Mouse (Mus musculus) spleen, adult 18-20 months (tissue): ENCODE results near the gene Dusp23.
A peak's percentile ranks its signal among the peaks of the same experiment; 100 is the strongest.

Experiments used
- DNase-seq, 2 experiments: peaks; one replicate each; pipeline ENCODE4 v3.0.0; 2022; ENCODE audit warnings: mixed read lengths in 2 of 2

Gene Dusp23

GRCm38 (mm10) chr1:172632451-172633326 is at the start of gene Dusp23:
Dusp23 (minus strand) TSS chr1:172632962.
- DNase-seq, result peak; percentile 90 to 96

- DNase-seq, result no peak
Measured at GRCm38 (mm10) chr1:172680742-172681141, 48.0 kb upstream of the Dusp23 start.

- no peak for DNase-seq
Measured at GRCm38 (mm10) chr1:172670716-172671115, 38.0 kb upstream of the Dusp23 start.

GRCm38 (mm10) chr1:172667597-172667996 is 34.8 kb upstream of the Dusp23 start:
- no peak for DNase-seq

GRCm38 (mm10) chr1:172665457-172665856 is 32.7 kb upstream of the Dusp23 start:
- DNase-seq, result no peak

GRCm38 (mm10) chr1:172659688-172660087 is 26.9 kb upstream of the Dusp23 start:
- DNase-seq, result no peak

- no peak for DNase-seq
Measured at GRCm38 (mm10) chr1:172657266-172657665, 24.5 kb upstream of the Dusp23 start.

- DNase-seq, result no peak
Measured at GRCm38 (mm10) chr1:172653900-172654299, 21.1 kb upstream of the Dusp23 start.

- DNase-seq, result no peak
Measured at GRCm38 (mm10) chr1:172652040-172652662, 19.4 kb upstream of the Dusp23 start.

GRCm38 (mm10) chr1:172651288-172651987 is 18.7 kb upstream of the Dusp23 start:
- no peak for DNase-seq

- peak in 1 of 2 experiments; percentile 32 for DNase-seq
Measured at GRCm38 (mm10) chr1:172650519-172651287, 17.9 kb upstream of the Dusp23 start.

- DNase-seq, result no peak
Measured at GRCm38 (mm10) chr1:172649396-172649795, 16.6 kb upstream of the Dusp23 start.

- DNase-seq, result no peak
Measured at GRCm38 (mm10) chr1:172647236-172647635, 14.5 kb upstream of the Dusp23 start.

GRCm38 (mm10) chr1:172638781-172639180 is 6.0 kb upstream of the Dusp23 start:
- no peak for DNase-seq

GRCm38 (mm10) chr1:172637801-172638200 is 5.0 kb upstream of the Dusp23 start:
- no peak for DNase-seq

- DNase-seq, result no peak
Measured at GRCm38 (mm10) chr1:172636266-172636665, 3.5 kb upstream of the Dusp23 start.

- no peak for DNase-seq
Measured at GRCm38 (mm10) chr1:172635258-172635657, 2.5 kb upstream of the Dusp23 start.

- DNase-seq, result no peak
Measured at GRCm38 (mm10) chr1:172634136-172634535, 1.4 kb upstream of the Dusp23 start.

- no peak for DNase-seq
Measured at GRCm38 (mm10) chr1:172631721-172632120, 1.0 kb downstream of the Dusp23 start.

- no peak for DNase-seq
Measured at GRCm38 (mm10) chr1:172629831-172630230, 2.9 kb downstream of the Dusp23 start.

GRCm38 (mm10) chr1:172626306-172626705 is 6.5 kb downstream of the Dusp23 start:
- DNase-seq, result no peak

- DNase-seq, result no peak
Measured at GRCm38 (mm10) chr1:172624081-172624480, 8.7 kb downstream of the Dusp23 start.

- DNase-seq, result no peak
Measured at GRCm38 (mm10) chr1:172623599-172623998, 9.2 kb downstream of the Dusp23 start.
